Mouse (Mus musculus) heart, adult 2 months (tissue): ENCODE measurements around the gene Bpifa6. TPM values are rescaled to one million over a fixed set of nuclear protein-coding genes. Genes with fewer than 3 reads are reported as not detected.
"Not testable (repeated sequence)": the region's sequence is repeated elsewhere in the genome, so short reads cannot be mapped to it uniquely, and the experiment has no call there.

Source experiments
- DNase-seq, 2 experiments: peaks; one replicate each; pipeline ENCODE4 v3.0.0; 2021
- H3K27ac ChIP-seq: fragments of 200-600 bp; 2 replicates; pipeline ENCODE4 v1.8.1; 2022
- H3K27me3 ChIP-seq: fragments of 200-500 bp; 2 replicates; pipeline ENCODE4 v1.6.1; 2012; ENCODE audit warnings: mild to moderate bottlenecking, low read length, inconsistent platforms, mixed read lengths; ENCODE audit not compliant: control insufficient read depth, insufficient read depth
- H3K36me3 ChIP-seq: fragments of 200-500 bp; 2 replicates; pipeline ENCODE4 v1.6.1; 2012; ENCODE audit warnings: low read length, inconsistent platforms; ENCODE audit not compliant: control insufficient read depth, insufficient read depth
- H3K4me1 ChIP-seq: fragments of 200-500 bp; 2 replicates; pipeline ENCODE4 v1.6.1; 2011; ENCODE audit warnings: low read length; ENCODE audit not compliant: control insufficient read depth, insufficient read depth
- H3K4me3 ChIP-seq: fragments of 200-600 bp; 2 replicates; pipeline ENCODE4 v1.8.1; 2022
- H3K79me2 ChIP-seq: fragments of 200-500 bp; replicated peaks from 2 replicates; pipeline ENCODE4 v1.6.1; 2012; ENCODE audit warnings: mild to moderate bottlenecking, inconsistent platforms, low read length, moderate library complexity, mixed read lengths; ENCODE audit not compliant: control insufficient read depth, insufficient read depth
- H3K9ac ChIP-seq: fragments of 200-500 bp; 2 replicates; pipeline ENCODE4 v1.6.1; 2012; ENCODE audit warnings: low read depth, mild to moderate bottlenecking, control low read depth, inconsistent platforms, low read length, mixed read lengths
- CTCF ChIP-seq: fragments of 200-600 bp; IDR thresholded peaks from 2 replicates; pipeline ENCODE4 v1.8.1; 2022; ENCODE audit warnings: antibody characterized with exemption, mild to moderate bottlenecking, moderate library complexity
- EP300 ChIP-seq: fragments of 200-500 bp; IDR thresholded peaks from 2 replicates; pipeline ENCODE4 v1.6.1; 2011; ENCODE audit warnings: low read depth, low read length, control low read depth; ENCODE audit not compliant: insufficient read depth
- POLR2A ChIP-seq: fragments of 200-500 bp; IDR thresholded peaks from 2 replicates; pipeline ENCODE4 v1.6.1; 2011; ENCODE audit warnings: mild to moderate bottlenecking, low read depth, low read length, control low read depth; ENCODE audit not compliant: insufficient read depth
- WGBS: fragments of 180-500 bp; shearing (Covaris S2); methylation state at CpG from one replicate; pipeline ENCODE4 v1.1.7; 2018; 5-methylcytosine and 5-hydroxymethylcytosine counted together
- intact Hi-C: fragments of 180-260 bp; cut with DNase I; formaldehyde crosslinking; loops from one replicate; pipeline ENCODE4 v1.15.1; 2025
- polyA plus RNA-seq: library from polyadenylated mRNA; depleted of rRNA; stranded (reverse); fragments of >200 nt; gene quantifications from 2 replicates; pipeline ENCODE4 v1.2.3, GENCODE M21; 2012
- total RNA-seq, 2 experiments: library from RNA; stranded (reverse); gene quantifications; 2 replicates each; pipeline ENCODE4 v1.2.3; 2021

Bpifa6 gene
- total and polyA plus RNA-seq, 3 experiments = 0.06 TPM; not detected in 2

DNA sequence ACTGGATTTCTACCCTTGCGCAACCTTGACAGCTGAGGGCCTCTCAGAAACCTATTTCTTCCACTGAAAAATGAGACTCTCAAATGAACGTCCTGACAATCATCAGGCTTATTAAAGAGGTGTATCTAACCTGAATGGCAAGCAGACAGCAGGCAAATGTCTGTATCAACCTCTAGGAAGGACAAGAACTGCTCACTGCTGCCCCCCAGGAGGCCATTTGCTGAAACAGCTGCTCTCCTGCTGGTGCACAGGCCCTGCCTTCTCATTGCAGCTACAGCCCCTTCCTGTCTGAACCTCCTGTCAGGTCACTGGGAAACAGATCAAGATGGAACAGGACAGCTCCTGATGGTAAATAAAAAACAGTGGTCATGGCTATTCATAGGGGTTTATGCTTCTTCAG lies 31.6 kb downstream of the Bpifa6 start:
- no peak for TF ChIP-seq EP300
- no peak for TF ChIP-seq POLR2A
- TF ChIP-seq CTCF = no peak
- no peaks in the 10 kb centered on the region for H3K36me3 ChIP-seq
- intact Hi-C loops = no loop called here
- H3K4me3 ChIP-seq = no peak overlapping the region
- no peaks in the 10 kb centered on the region for H3K79me2 ChIP-seq
- no peak overlapping the region for H3K27ac ChIP-seq
- no peak overlapping the region for H3K9ac ChIP-seq
- DNase-seq = no peak
- 81% methylated on average over 2 of the region's 2 CpGs for WGBS
- H3K4me1 ChIP-seq = no peaks in the 10 kb centered on the region
- H3K27me3 ChIP-seq = no peaks in the 10 kb centered on the region

DNA sequence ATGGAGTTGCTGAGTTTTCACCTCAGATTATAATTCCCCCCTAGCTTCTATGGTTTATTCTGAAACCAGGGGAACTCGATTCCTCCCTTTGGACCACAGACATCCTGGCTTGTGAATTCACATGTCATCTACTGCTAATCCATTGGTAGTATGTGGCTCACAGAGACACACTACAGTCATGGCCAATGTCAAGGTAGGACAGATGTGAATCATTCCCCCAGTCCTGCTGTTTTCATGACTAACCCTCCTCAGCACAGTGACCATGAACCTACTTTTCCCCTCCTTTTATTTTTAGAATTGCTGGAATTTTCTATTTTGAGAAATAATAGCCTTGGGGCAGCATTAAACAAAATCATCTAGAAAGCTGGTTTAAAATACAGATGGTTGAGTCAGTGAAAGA lies 32.6 kb downstream of the Bpifa6 start:
- DNase-seq = no peak
- Histone ChIP-seq H3K9ac (no peak overlapping the region), H3K27me3 (no peaks in the 10 kb centered on the region), H3K36me3 (no peaks in the 10 kb centered on the region), H3K79me2 (no peaks in the 10 kb centered on the region), H3K4me1 (no peaks in the 10 kb centered on the region), H3K27ac (no peak overlapping the region), H3K4me3 (no peak overlapping the region)
- intact Hi-C loops = no loop called here
- TF ChIP-seq POLR2A (no peak), CTCF (no peak), EP300 (no peak)
- WGBS = 32% methylated on average over 1 of the region's 1 CpGs

DNA sequence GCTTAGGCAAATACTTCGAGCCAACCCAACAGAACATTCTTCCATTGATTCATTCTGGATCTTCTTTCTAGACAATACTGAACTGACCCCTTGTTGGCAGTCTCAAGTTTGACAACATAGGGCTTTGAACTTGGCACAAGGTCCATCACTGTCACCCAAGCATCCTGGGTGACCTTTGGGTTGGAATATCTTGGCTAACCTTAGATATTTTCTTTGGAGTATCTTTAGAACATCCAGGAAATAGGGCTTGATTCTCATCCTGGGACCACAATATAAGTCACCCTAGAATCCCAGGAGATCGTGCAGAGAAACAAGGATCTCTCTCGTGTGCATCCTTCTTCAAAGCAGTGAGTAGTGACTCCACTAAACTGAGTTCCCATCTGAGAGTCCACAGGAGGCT lies 33.2 kb downstream of the Bpifa6 start, which contains the start of gene Bpifa2:
Gene Bpifa2 (plus strand): TSS at position 301 of the 400 bp plus-strand sequence.
- Histone ChIP-seq H3K4me1 (no peaks in the 10 kb centered on the region), H3K79me2 (no peaks in the 10 kb centered on the region), H3K36me3 (no peaks in the 10 kb centered on the region), H3K4me3 (no peak within 1 kb of the TSS), H3K27ac (no peak within 1 kb of the TSS), H3K9ac (no peak within 1 kb of the TSS), H3K27me3 (no peaks in the 10 kb centered on the region)
- no peak for DNase-seq
- 66% methylated on average over 3 of the region's 3 CpGs for WGBS
- intact Hi-C loops = no loop called here
- no peak for TF ChIP-seq CTCF
- no peak for TF ChIP-seq POLR2A
- TF ChIP-seq EP300 = no peak

DNA sequence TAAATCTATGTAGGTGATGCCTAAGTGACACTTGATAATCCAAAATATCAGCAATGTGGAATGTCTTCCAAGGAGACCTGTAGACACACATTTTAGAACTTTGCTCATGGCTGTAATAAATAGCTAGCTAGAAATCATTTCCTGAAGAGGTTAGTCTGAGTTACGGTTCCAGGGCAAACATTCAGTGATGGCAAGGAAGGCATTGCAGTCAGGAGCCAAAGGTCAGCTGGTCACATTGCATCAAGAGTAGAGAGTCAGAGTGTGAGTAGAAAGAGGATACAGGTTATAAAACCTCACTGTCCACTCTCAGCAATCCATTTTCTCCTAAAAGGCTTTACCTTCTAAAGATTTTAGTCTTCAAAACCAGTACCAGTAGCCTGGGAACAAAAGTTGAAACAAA lies 43.2 kb downstream of the Bpifa6 start:
- Histone ChIP-seq H3K27me3 (0 out of 2 replicates have a peak, but pooled peaks cover 1% of the 10 kb centered on the region), H3K9ac (no peak overlapping the region), H3K79me2 (no peaks in the 10 kb centered on the region), H3K4me3 (no peak overlapping the region), H3K36me3 (no peaks in the 10 kb centered on the region), H3K4me1 (no peaks in the 10 kb centered on the region), H3K27ac (no peak overlapping the region)
- no peak for TF ChIP-seq CTCF
- no peak for TF ChIP-seq EP300
- TF ChIP-seq POLR2A = no peak
- intact Hi-C loops = no loop called here
- no peak for DNase-seq
- 65% methylated on average over 1 of the region's 1 CpGs for WGBS

DNA sequence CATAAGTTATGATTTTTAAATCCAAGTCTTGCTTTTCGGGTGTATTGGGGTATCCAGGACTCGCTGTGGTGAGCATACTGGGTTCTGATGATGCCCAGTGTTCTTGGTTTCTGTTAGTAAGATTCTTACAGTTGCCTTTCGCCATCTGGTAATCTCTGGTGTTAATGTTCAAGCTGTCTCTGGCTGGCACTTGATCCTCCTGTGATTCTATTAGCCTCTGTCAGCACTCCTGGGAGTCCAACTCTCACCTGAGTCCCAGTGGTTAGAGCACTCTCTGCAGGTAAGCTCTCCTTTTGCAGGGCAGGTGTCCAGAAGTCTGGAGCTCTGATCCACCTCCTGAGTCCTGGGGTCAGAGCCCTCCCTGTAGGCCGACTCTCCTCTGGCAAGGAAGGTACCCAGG lies 49.9 kb downstream of the Bpifa6 start:
- intact Hi-C loops, DNase-seq, H3K79me2 ChIP-seq, H3K36me3 ChIP-seq, H3K4me3 ChIP-seq, H3K4me1 ChIP-seq, H3K27me3 ChIP-seq, H3K9ac ChIP-seq, H3K27ac ChIP-seq: not testable (repeated sequence)
- 73% methylated on average over 4 of the region's 4 CpGs for WGBS

DNA sequence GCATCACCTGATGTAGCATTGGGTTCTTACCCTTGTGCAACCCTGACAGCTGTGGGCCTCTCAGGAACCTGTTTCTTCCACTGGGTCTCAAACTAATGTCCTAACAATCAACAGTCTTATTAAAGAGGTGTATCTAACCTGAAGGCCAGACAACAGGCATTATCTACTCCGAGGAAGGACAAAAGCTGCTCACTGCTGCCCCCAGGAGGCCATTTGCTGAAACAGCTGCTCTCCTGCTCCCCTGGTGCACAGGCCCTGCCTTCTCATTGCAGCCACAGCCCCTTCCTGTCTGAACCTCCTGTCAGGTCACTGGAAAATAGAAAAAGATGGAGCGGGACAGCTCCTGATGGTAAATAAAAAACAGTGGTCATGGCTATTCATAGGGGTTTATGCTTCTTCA lies 64.2 kb downstream of the Bpifa6 start:
- Histone ChIP-seq H3K27ac (no peak overlapping the region), H3K79me2 (no peaks in the 10 kb centered on the region), H3K4me1 (no peaks in the 10 kb centered on the region), H3K27me3 (no peaks in the 10 kb centered on the region), H3K9ac (no peak overlapping the region), H3K36me3 (no peaks in the 10 kb centered on the region), H3K4me3 (no peak overlapping the region)
- no peak for DNase-seq
- 40% methylated on average over 2 of the region's 2 CpGs for WGBS
- TF ChIP-seq CTCF (peak; percentile 59), EP300 (no peak)
- intact Hi-C loops = loop anchor here (1.0 kb wide), 1 partner anchor 10 kb away; no protein-coding TSS in a partner anchor
